Mouse (Mus musculus) cerebral cortex, adult 2 months (tissue): ENCODE data around the gene Shb.

Experiments used
- WGBS: fragments of 180-500 bp; shearing (Covaris S2); methylation state at CpG from one replicate; pipeline ENCODE4 v1.1.7; 2018; 5-methylcytosine and 5-hydroxymethylcytosine counted together

Gene Shb

DNA sequence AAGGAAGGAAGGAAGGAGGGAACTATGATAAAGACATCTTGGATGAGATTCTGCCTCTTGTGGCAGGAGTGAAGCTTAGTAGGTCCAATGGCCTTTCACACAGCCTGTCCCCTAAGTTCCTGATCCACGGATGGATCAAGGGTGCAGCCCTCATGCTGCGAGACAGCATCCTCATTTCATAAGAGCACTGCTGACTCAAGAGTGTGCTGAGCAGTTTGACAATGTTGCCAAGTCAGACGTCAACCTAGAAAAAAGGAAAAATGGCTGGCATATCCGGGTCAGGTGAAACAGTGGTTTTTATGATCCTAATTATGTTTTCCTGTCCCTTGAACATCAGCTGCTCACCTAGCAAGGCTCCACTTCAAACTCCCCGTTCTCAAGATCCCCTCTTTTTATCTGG lies 138.6 kb downstream of the Shb start:
- WGBS = 64% methylated on average over 5 of the region's 5 CpGs

DNA sequence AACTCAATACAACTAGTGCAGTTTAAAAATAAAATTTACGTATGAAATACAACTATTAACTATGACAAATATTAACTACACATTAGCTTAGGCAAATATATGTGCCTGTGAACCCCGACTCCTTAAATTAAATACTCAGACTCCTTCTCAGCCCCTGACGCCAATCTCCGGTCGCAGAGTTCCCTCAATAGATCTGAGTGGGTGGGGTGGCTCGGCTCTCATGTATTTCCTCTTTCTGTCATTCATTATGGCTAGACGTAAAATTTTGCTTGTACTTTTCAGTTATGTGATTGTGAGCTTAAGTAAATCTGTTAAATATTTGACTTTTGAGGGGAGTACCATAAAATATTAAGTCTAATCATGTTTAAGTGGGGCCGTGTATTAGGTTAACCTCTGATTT lies 139.3 kb downstream of the Shb start:
- WGBS = 62% methylated on average over 8 of the region's 8 CpGs

DNA sequence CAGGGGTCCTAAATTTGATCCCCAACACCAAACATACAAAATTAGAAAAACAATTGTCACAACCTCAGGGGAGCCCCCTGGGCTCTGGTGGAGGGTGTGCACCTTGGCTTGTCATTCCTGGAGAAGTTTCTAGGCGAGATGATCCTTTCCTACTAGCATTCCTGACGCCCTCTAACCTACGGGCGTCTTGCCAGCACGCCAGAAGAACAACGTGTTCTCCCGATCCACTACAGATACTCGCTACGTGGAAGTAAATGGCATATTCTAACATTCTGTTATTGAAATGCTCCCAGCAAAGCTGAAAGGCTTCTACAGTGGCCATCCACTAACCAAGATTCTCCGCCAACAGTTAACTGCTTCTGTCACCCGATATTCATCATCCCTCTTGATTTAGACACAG lies 139.7 kb downstream of the Shb start:
- WGBS = 57% methylated on average over 11 of the region's 11 CpGs

DNA sequence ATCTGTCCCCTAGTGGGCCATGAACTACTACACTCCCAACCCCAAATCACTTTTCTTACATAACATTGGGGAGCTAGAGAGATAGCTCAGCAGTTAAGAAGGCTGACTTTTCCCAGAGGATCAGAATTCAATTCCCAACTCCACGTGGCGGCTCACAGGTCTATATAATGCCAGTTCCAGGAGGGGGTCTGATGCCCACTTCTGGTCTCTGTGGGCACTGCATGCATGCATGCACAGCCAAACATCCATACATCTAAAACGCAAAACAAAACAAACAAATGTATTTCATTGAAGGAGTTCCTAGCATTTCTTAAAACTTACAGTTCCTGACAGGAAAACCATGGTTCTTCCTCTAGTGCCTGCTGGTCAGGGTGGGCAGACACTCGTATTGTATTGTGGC lies 140.2 kb downstream of the Shb start:
- 65% methylated on average over 4 of the region's 4 CpGs for WGBS

DNA sequence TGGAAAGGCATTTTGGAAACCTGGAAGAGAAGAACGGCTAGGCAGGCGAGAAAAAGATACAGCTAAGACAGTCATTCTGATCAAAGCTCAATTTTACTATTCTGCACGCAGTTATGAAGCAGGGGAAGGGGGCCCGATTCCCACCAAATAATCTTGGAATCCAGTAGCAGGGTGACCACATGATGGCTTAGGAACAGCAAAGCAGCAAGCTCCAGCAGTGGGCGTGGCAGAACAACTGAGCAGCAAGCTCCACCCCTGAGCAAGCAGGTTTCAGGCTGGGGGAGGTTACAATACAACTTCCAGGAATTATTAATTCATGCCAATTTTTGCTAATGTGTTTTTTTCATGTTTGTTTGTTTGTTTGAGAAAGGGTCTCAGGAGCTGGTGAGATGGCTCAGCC lies 145.0 kb downstream of the Shb start:
- WGBS = 97% methylated on average over 5 of the region's 5 CpGs

DNA sequence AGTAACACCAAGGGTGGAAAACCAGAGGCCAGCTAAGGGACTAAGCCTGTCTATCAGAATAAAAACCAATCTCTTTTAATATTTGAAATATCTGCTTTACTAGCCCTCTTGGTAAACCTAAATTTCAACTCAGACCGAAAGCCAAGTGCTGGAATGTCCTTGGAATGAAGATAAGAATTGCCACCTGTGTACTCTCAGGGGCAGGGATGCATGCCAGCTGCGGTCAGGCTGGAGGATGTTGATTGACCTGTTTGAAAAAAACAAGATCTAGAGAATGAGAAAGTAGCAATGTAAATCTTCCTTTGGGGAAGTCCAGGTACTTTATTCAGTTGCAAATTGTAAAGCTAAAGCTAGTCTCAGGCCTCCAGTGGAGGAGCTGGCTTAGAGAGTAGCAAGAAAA lies 150.1 kb downstream of the Shb start:
- 79% methylated on average over 2 of the region's 2 CpGs for WGBS

DNA sequence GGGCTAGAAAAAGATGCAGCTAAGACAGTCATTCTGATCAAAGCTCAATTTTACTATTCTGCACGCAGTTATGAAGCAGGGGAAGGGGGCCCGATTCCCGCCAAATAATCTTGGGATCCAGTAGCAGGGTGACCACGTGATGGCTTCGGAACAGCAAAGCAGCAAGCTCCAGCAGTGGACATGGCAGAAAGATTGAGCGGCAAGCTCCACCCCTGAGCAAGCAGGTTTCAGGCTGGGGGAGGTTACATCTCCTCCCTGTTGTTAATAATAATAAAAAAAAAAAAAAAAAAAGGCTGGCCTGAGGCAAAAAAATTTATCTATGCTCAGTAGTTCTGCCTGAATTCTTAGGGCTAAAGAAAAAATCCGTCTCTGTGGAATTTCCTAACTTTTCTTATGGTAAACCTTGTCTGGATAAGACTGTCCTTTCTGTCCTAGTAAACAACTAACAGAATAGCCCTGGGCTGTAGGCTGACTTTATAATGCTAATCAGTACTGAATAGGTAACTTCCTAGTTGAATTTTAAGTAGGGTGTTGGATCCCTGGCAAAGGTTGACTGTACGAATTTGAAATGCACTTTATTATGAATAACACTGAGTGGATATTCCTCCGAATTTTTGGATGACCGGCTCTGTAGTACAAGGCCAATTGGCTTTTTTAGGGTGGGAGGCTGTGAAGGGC lies 151.2 kb downstream of the Shb start:
- 79% methylated on average over 10 of the region's 10 CpGs for WGBS

DNA sequence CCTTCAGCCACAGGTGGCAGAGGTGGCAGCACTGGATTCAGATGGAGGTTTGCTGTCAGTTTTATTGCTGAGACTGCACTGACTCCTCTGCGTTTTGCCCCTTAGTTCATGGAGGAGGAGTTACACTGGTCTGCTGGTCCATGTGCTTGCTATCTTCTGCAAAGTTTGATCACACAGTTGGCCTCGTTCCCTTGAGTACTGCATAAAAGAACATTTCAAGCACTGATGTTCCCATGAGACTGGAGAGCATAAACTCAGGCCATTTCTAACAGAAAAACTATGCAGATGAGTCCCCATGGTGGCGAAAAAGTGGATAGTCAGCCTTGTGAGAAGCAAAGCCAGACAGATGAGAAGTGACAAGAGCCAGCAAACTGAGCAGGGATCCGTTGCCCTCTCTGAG lies 155.7 kb downstream of the Shb start:
- 81% methylated on average over 4 of the region's 4 CpGs for WGBS

DNA sequence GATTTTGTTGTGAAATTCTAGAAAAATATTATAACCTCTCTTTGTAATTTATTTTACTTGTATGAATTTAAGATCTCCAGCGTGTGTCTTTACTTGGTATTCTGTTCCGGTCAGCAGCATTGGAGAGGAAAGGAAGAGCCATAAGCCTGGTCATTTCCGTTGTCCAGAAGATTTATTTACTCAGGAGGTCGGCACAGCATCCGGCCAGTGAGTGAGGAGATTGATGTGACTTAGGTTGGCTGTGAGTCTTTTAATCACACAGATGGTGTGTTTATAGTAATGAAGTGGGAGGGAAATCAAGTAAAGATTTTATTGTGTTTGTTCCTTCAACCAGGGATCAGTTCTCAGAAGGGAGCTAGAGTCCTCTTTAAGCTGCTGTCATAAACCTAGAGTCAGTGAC lies 157.4 kb downstream of the Shb start:
- WGBS = 83% methylated on average over 5 of the region's 5 CpGs
